Mouse (Mus musculus) ZHBTc4 (cell line): ENCODE results near the gene Klhl10.

Source experiments
- DNase-seq: peaks from one replicate; pipeline ENCODE4 v3.0.0-alpha.2; 2011; ENCODE audit warnings: low read depth, low spot score

Klhl10 gene

GRCm38 (mm10) chr11:100457711-100458110 is 16.0 kb downstream of the Klhl10 start:
- DNase-seq: no peak

GRCm38 (mm10) chr11:100462699-100463098 is 21.0 kb downstream of the Klhl10 start:
- no peak for DNase-seq

GRCm38 (mm10) chr11:100465229-100465792 is 23.6 kb downstream of the Klhl10 start:
- no peak for DNase-seq

- no peak for DNase-seq
Observed at GRCm38 (mm10) chr11:100465833-100466232, 24.1 kb downstream of the Klhl10 start.

GRCm38 (mm10) chr11:100471352-100472196 is 29.9 kb downstream of the Klhl10 start:
- no peak for DNase-seq

GRCm38 (mm10) chr11:100472197-100472934 is 30.6 kb downstream of the Klhl10 start, which contains the start of gene Klhl11:
Gene Klhl11 (minus strand): TSS chr11:100472741.
- DNase-seq: peak; percentile 97

GRCm38 (mm10) chr11:100472935-100473295 is 31.2 kb downstream of the Klhl10 start:
- no peak for DNase-seq

- no peak for DNase-seq
Observed at GRCm38 (mm10) chr11:100476281-100476680, 34.6 kb downstream of the Klhl10 start.

- no peak for DNase-seq
Observed at GRCm38 (mm10) chr11:100479152-100479551, 37.4 kb downstream of the Klhl10 start.

- no peak for DNase-seq
Observed at GRCm38 (mm10) chr11:100484461-100484860, 42.7 kb downstream of the Klhl10 start.

- peak; percentile 52 for DNase-seq
Observed at GRCm38 (mm10) chr11:100485801-100486538, 44.3 kb downstream of the Klhl10 start.

- peak; percentile 62 for DNase-seq
Observed at GRCm38 (mm10) chr11:100490951-100491350, 49.2 kb downstream of the Klhl10 start.

- DNase-seq: peak; percentile 81
Observed at GRCm38 (mm10) chr11:100493771-100494170, 52.1 kb downstream of the Klhl10 start.

- DNase-seq: no peak
Observed at GRCm38 (mm10) chr11:100500241-100500640, 58.5 kb downstream of the Klhl10 start.

- DNase-seq: no peak
Observed at GRCm38 (mm10) chr11:100500651-100501050, 58.9 kb downstream of the Klhl10 start.

GRCm38 (mm10) chr11:100501321-100501720 is 59.6 kb downstream of the Klhl10 start:
- peak; percentile 66 for DNase-seq

GRCm38 (mm10) chr11:100504990-100505660 is 63.4 kb downstream of the Klhl10 start:
- peak; percentile 46 for DNase-seq

- DNase-seq: no peak
Observed at GRCm38 (mm10) chr11:100505997-100506396, 64.3 kb downstream of the Klhl10 start.
